In genomic region chr1:135770896-135771572, GRCm38 (mm10) we compare ENCODE assay signal across 10 mouse cellular contexts. TPM values are rescaled to one million over a fixed set of nuclear protein-coding genes. Genes with fewer than 3 reads are reported as not detected.
DNase-seq lines count a peak whose midpoint lies in the region; ATAC-seq lines count a peak whose summit lies in the region.
"Had no signal": no experiment of that assay in that cellular context is flagged by ENCODE, and none has a peak within 500 bp of the region (broad histone marks: within the 10 kb centered on the region; RNA-seq: fewer than 3 reads in every experiment).

No protein-coding gene starts in this region.

- H3K9ac ChIP-seq in hindbrain, embryonic 14.5 days, result no peak overlapping the region
- H3K9ac ChIP-seq in heart, embryonic 12.5 days, result peak overlapping the region; percentile 41; the same call in 1 of the 2 replicates
- H3K9ac ChIP-seq: liver, postnatal 0 days had no signal

- H3K4me2 ChIP-seq in hindbrain, embryonic 14.5 days (replicated peaks), result no peak overlapping the region
- H3K4me2 ChIP-seq in heart, embryonic 12.5 days, result peak overlapping the region; percentile 15; the same call in 1 of the 2 replicates

- H3K27me3 ChIP-seq in hindbrain, embryonic 14.5 days (ENCODE audit: control insufficient read depth, insufficient read depth, low read length), result no peaks in the 10 kb centered on the region
- H3K27me3 ChIP-seq in hindbrain, embryonic 10.5 days (ENCODE audit: insufficient read depth, poor library complexity, severe bottlenecking), result peaks cover 30% of the 10 kb centered on the region
- no peaks in the 10 kb centered on the region for H3K27me3 ChIP-seq in heart, embryonic 12.5 days (replicated peaks)

- no peak for DNase-seq in hindbrain, embryonic 14.5 days (ENCODE audit: low spot score)
- DNase-seq in hindbrain, embryonic 10.5 days (ENCODE audit: low spot score), result no peak
- peak; percentile 57 for DNase-seq in adrenal gland, postnatal 25 days
- peak; percentile 61 for DNase-seq in lung, postnatal 25 days (ENCODE audit: low spot score)
- no peak for DNase-seq in thymus, postnatal 0 days (ENCODE audit: low spot score)
- DNase-seq in left cerebral cortex, adult 18-20 months (ENCODE audit: low spot score in 2 of 2), result no peak
- DNase-seq: embryo, embryonic 11 days; liver, postnatal 0 days had no signal

- no peaks in the 10 kb centered on the region for H3K36me3 ChIP-seq in hindbrain, embryonic 14.5 days (replicated peaks; ENCODE audit: control insufficient read depth, insufficient read depth)
- H3K36me3 ChIP-seq in hindbrain, embryonic 10.5 days, result peaks cover 10% of the 10 kb centered on the region
- H3K36me3 ChIP-seq in heart, embryonic 12.5 days, result peaks cover 18% of the 10 kb centered on the region

- ATAC-seq in hindbrain, embryonic 14.5 days (ENCODE audit: low FRiP score), result peak; percentile 13; the same call in 1 of the 2 replicates
- ATAC-seq in heart, embryonic 12.5 days (ENCODE audit: insufficient number of reproducible peaks, low FRiP score), result peak; percentile 54
- no peak for ATAC-seq in megakaryocyte-erythroid progenitor cell, adult 5-6 weeks (replicated peaks; ENCODE audit: low FRiP score, low TSS enrichment, poor library complexity, severe bottlenecking)
- ATAC-seq: liver, postnatal 0 days had no signal

- no peak overlapping the region for H3K27ac ChIP-seq in hindbrain, embryonic 14.5 days
- no peak overlapping the region for H3K27ac ChIP-seq in hindbrain, embryonic 10.5 days
- peak overlapping the region; percentile 53 for H3K27ac ChIP-seq in heart, embryonic 12.5 days (ENCODE audit: poor library complexity, severe bottlenecking)

- no peaks in the 10 kb centered on the region for H3K9me3 ChIP-seq in hindbrain, embryonic 14.5 days (ENCODE audit: control insufficient read depth, low read length)
- no peaks in the 10 kb centered on the region for H3K9me3 ChIP-seq in hindbrain, embryonic 10.5 days
- no peaks in the 10 kb centered on the region for H3K9me3 ChIP-seq in heart, embryonic 12.5 days (replicated peaks)

- peaks cover 7% of the 10 kb centered on the region for H3K4me1 ChIP-seq in hindbrain, embryonic 14.5 days (replicated peaks; ENCODE audit: control insufficient read depth, insufficient read depth, low read length)
- peaks cover 32% of the 10 kb centered on the region for H3K4me1 ChIP-seq in hindbrain, embryonic 10.5 days (replicated peaks)
- H3K4me1 ChIP-seq in heart, embryonic 12.5 days (replicated peaks), result peaks cover 58% of the 10 kb centered on the region

- no peak overlapping the region for H3K4me3 ChIP-seq in hindbrain, embryonic 14.5 days (replicated peaks; ENCODE audit: low read length)
- no peak overlapping the region for H3K4me3 ChIP-seq in hindbrain, embryonic 10.5 days
- H3K4me3 ChIP-seq in heart, embryonic 12.5 days, result no peak overlapping the region

- 56% methylated on average over 12 of the region's 12 CpGs for WGBS in hindbrain, embryonic 14.5 days
- WGBS in hindbrain, embryonic 10.5 days, result 77% methylated on average over 12 of the region's 12 CpGs
- WGBS in heart, embryonic 12.5 days, result 29% methylated on average over 12 of the region's 12 CpGs

RNA-seq across cellular contexts. Expression of gene Phlda3, which starts 5.1 kb away (rescaled TPM):
- 38.5 and 38.7 TPM in 2 replicates for polyA plus RNA-seq in hindbrain, embryonic 14.5 days (2014; fragmentation: Nextera tagmentation; extraction: Ambion mirVana)
- 19.3 and 21.7 TPM in 2 replicates for polyA plus RNA-seq in hindbrain, embryonic 10.5 days (2016; fragmentation: Nextera tagmentation; extraction: Ambion mirVana)
- 31.3 and 35.1 TPM in 2 replicates for total RNA-seq in adrenal gland, postnatal 25 days (2021)
- 73.0 and 74.1 TPM in 2 replicates for polyA plus RNA-seq in heart, embryonic 12.5 days (2016; fragmentation: Nextera tagmentation; extraction: Ambion mirVana)
- polyA plus RNA-seq in thymus, postnatal 0 days (2015; fragmentation: Nextera tagmentation; extraction: Ambion mirVana), result 46.0 and 46.5 TPM in 2 replicates
- total RNA-seq in left cerebral cortex, adult 18-20 months (2021), result 10 to 100 TPM; 19.7 to 21.4 TPM
- 1.8 and 7.6 TPM in 2 replicates for total RNA-seq in megakaryocyte-erythroid progenitor cell, adult 5-6 weeks (2014; fragmentation: Nextera tagmentation)
- 0.94 and 2.1 TPM in 2 replicates for total RNA-seq in megakaryocyte-erythroid progenitor cell, adult 5-6 weeks (2017)

RNA-seq across cellular contexts. Expression of gene Tnni1, which starts 8.2 kb away (rescaled TPM):
- 0.47 and 1.7 TPM in 2 replicates for polyA plus RNA-seq in hindbrain, embryonic 14.5 days (2014; fragmentation: Nextera tagmentation; extraction: Ambion mirVana)
- 0.85 and 3.2 TPM in 2 replicates for polyA plus RNA-seq in hindbrain, embryonic 10.5 days (2016; fragmentation: Nextera tagmentation; extraction: Ambion mirVana)
- total RNA-seq in adrenal gland, postnatal 25 days (2021), result not detected in 2 replicates
- 3,113 and 3,172 TPM in 2 replicates for polyA plus RNA-seq in heart, embryonic 12.5 days (2016; fragmentation: Nextera tagmentation; extraction: Ambion mirVana)
- 7.5 and 7.9 TPM in 2 replicates for polyA plus RNA-seq in thymus, postnatal 0 days (2015; fragmentation: Nextera tagmentation; extraction: Ambion mirVana)
- total RNA-seq in left cerebral cortex, adult 18-20 months (2021), result 1 to 10 TPM; 1.5 to 1.7 TPM
- total RNA-seq in megakaryocyte-erythroid progenitor cell, adult 5-6 weeks (2014; fragmentation: Nextera tagmentation), result 5.4 TPM in 1 of 2 replicates, not detected in the other
- 0.46 TPM in 1 of 2 replicates, not detected in the other for total RNA-seq in megakaryocyte-erythroid progenitor cell, adult 5-6 weeks (2017)

RNA-seq across cellular contexts. Expression of gene Lad1, which starts 47.4 kb away (rescaled TPM):
- polyA plus RNA-seq in hindbrain, embryonic 14.5 days (2014; fragmentation: Nextera tagmentation; extraction: Ambion mirVana), result 0.23 and 0.51 TPM in 2 replicates
- 1.0 and 3.9 TPM in 2 replicates for polyA plus RNA-seq in hindbrain, embryonic 10.5 days (2016; fragmentation: Nextera tagmentation; extraction: Ambion mirVana)
- total RNA-seq in adrenal gland, postnatal 25 days (2021), result not detected in 2 replicates
- polyA plus RNA-seq in heart, embryonic 12.5 days (2016; fragmentation: Nextera tagmentation; extraction: Ambion mirVana), result 3.0 and 3.3 TPM in 2 replicates
- polyA plus RNA-seq in thymus, postnatal 0 days (2015; fragmentation: Nextera tagmentation; extraction: Ambion mirVana), result 12.1 and 12.5 TPM in 2 replicates
- total RNA-seq in left cerebral cortex, adult 18-20 months (2021), result 1 to 10 TPM in 1 of 2 experiments, under 1 TPM in 1; 0.96 to 1.3 TPM
- total RNA-seq in megakaryocyte-erythroid progenitor cell, adult 5-6 weeks (2014; fragmentation: Nextera tagmentation), result not detected in 2 replicates
- total RNA-seq in megakaryocyte-erythroid progenitor cell, adult 5-6 weeks (2017), result not detected in 2 replicates

RNA-seq across cellular contexts. Expression of gene Csrp1, which starts 51.2 kb away (rescaled TPM):
- 21.7 and 22.1 TPM in 2 replicates for polyA plus RNA-seq in hindbrain, embryonic 14.5 days (2014; fragmentation: Nextera tagmentation; extraction: Ambion mirVana)
- 51.0 and 56.2 TPM in 2 replicates for polyA plus RNA-seq in hindbrain, embryonic 10.5 days (2016; fragmentation: Nextera tagmentation; extraction: Ambion mirVana)
- 43.2 and 52.1 TPM in 2 replicates for total RNA-seq in adrenal gland, postnatal 25 days (2021)
- 266 and 270 TPM in 2 replicates for polyA plus RNA-seq in heart, embryonic 12.5 days (2016; fragmentation: Nextera tagmentation; extraction: Ambion mirVana)
- polyA plus RNA-seq in thymus, postnatal 0 days (2015; fragmentation: Nextera tagmentation; extraction: Ambion mirVana), result 162 and 178 TPM in 2 replicates
- total RNA-seq in left cerebral cortex, adult 18-20 months (2021), result 100 to 1,000 TPM; 219 to 238 TPM
- total RNA-seq in megakaryocyte-erythroid progenitor cell, adult 5-6 weeks (2014; fragmentation: Nextera tagmentation), result 77.6 and 100 TPM in 2 replicates
- 91.4 and 112 TPM in 2 replicates for total RNA-seq in megakaryocyte-erythroid progenitor cell, adult 5-6 weeks (2017)

Comparison
In these comparisons a context has a peak if more than half of its experiments do, and no peak if none do; other contexts are left out.
1. DNase-seq: peak in adrenal gland, postnatal 25 days (single experiment) and lung, postnatal 25 days (single experiment); none in hindbrain, embryonic 14.5 days (single experiment), hindbrain, embryonic 10.5 days (single experiment), thymus, postnatal 0 days (single experiment) and left cerebral cortex, adult 18-20 months (0 of 2).
2. RNA of gene Tnni1, which starts 8.2 kb away (polyA plus RNA-seq): 3,113 to 3,172 TPM in heart, embryonic 12.5 days; 7.5 to 7.9 TPM in thymus, postnatal 0 days, 0.47 to 1.7 TPM in hindbrain, embryonic 14.5 days and 0.85 to 3.2 TPM in hindbrain, embryonic 10.5 days; every median in the first group is over 100 times any median in the second.